Mouse (Mus musculus) lung, postnatal 0 days (tissue): ENCODE measurements around the gene Fetub.

ENCODE experiments used
- CTCF ChIP-seq: IDR thresholded peaks from 2 replicates; pipeline ENCODE4 v1.5.1; 2016; ENCODE audit warnings: antibody characterized with exemption, mild to moderate bottlenecking
- EP300 ChIP-seq: IDR thresholded peaks from 2 replicates; pipeline ENCODE4 v1.6.1; 2016; ENCODE audit warnings: antibody characterized with exemption, mild to moderate bottlenecking, control low read depth

GRCm38 (mm10) chr16:22912886-22913285, 5.2 kb upstream of the Fetub start:
- TF ChIP-seq EP300: no peak
- no peak for TF ChIP-seq CTCF
